Mouse (Mus musculus) midbrain, embryonic 11.5 days (tissue): ENCODE results near the gene Usp35. TPM values are rescaled to one million over a fixed set of nuclear protein-coding genes. Genes with fewer than 3 reads are reported as not detected.

Source experiments
- ATAC-seq: fragments of 200-750 bp; cut with Nextera tagmentation; 2 replicates; pipeline ENCODE4 v1.8.0; 2017; ENCODE audit warnings: moderate TSS enrichment, moderate library complexity; ENCODE audit not compliant: low FRiP score
- DNase-seq: peaks from one replicate; pipeline ENCODE4 v3.0.0; 2015; ENCODE audit warnings: low spot score; ENCODE audit errors: missing footprints
- H3K27ac ChIP-seq: fragments of 300-500 bp; sonication (generic); 2 replicates; pipeline ENCODE4 v1.5.1; 2014; ENCODE audit warnings: low read depth, low read length
- H3K27me3 ChIP-seq: fragments of 300-500 bp; sonication (generic); 2 replicates; pipeline ENCODE4 v1.6.1; 2014; ENCODE audit warnings: mild to moderate bottlenecking, low read length, moderate library complexity, mixed read lengths; ENCODE audit not compliant: control insufficient read depth, insufficient read depth
- H3K36me3 ChIP-seq: fragments of 300-500 bp; sonication (generic); 2 replicates; pipeline ENCODE4 v1.6.1; 2014; ENCODE audit warnings: mild to moderate bottlenecking, low read length, moderate library complexity, mixed read lengths; ENCODE audit not compliant: control insufficient read depth, insufficient read depth
- H3K4me1 ChIP-seq: fragments of 300-500 bp; sonication (generic); 2 replicates; pipeline ENCODE4 v1.6.1; 2014; ENCODE audit warnings: low read length; ENCODE audit not compliant: control insufficient read depth, insufficient read depth
- H3K4me2 ChIP-seq: fragments of 300-500 bp; sonication (generic); 2 replicates; pipeline ENCODE4 v1.6.1; 2014; ENCODE audit warnings: mild to moderate bottlenecking, moderate library complexity
- H3K4me3 ChIP-seq: fragments of 300-500 bp; sonication (generic); 2 replicates; pipeline ENCODE4 v1.5.1; 2014; ENCODE audit warnings: low read depth, low read length
- H3K9ac ChIP-seq: fragments of 300-500 bp; sonication (generic); 2 replicates; pipeline ENCODE4 v1.6.1; 2014; ENCODE audit warnings: low read length
- H3K9me3 ChIP-seq: fragments of 300-500 bp; sonication (generic); 2 replicates; pipeline ENCODE4 v1.6.1; 2016; ENCODE audit warnings: low read length; ENCODE audit not compliant: control insufficient read depth
- WGBS: fragments of 180-500 bp; shearing (Covaris S2); extraction: QIAGEN DNeasy Blood & Tissue Kit; methylation state at CpG from one replicate; pipeline ENCODE4 v1.1.7; 2014; 5-methylcytosine and 5-hydroxymethylcytosine counted together
- polyA plus RNA-seq: library from polyadenylated mRNA; unstranded; fragments of >200 nt; fragmentation: Nextera tagmentation; extraction: Ambion mirVana; gene quantifications from 2 replicates; pipeline ENCODE4 v1.2.1, GENCODE M21; 2014

The Usp35 gene
- polyA plus RNA-seq, 1 experiment from 2014 or later = 2.9 TPM

DNA sequence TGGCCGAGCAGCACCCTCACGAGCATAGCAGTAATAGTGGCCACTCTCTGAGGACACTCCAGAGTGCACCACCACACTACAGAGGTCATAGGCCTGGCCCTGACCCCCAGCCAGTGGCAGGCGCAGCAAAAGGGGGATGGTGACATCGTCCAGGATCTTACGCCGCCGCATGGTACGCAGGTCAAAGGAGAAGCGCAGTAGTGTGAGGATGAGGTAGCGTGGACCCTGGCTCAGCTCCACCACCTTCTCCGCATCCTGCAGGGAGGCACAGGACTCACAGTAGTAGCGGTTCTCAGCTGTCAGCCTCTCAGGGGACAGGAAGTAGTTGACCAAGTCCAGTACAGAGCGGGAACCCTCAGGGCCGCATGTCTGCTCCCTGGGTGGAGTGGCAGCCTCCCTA lies 20.2 kb downstream of the Usp35 start:
- Histone ChIP-seq H3K9ac (no peak overlapping the region), H3K27me3 (no peaks in the 10 kb centered on the region), H3K4me3 (no peak overlapping the region), H3K27ac (no peak overlapping the region), H3K4me1 (no peaks in the 10 kb centered on the region), H3K36me3 (peaks cover 4% of the 10 kb centered on the region), H3K9me3 (no peaks in the 10 kb centered on the region), H3K4me2 (no peak overlapping the region)
- DNase-seq = no peak
- no peak for ATAC-seq
- 96% methylated on average over 14 of the region's 14 CpGs for WGBS

DNA sequence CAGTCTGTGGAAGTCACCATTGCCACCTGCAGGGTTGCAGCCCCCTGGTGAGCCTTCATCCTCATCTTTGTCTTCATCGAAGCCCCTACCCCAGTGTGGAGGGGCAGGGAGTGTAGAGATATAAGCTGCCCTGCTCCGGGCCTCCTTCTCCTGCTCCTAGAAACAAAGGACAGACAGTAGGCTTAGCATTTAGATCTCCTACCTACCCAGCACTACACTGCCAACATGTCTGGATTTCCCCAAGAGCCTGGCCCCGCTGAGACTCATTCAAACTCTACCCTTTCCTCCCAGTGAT lies 21.5 kb downstream of the Usp35 start:
- peaks cover 4% of the 10 kb centered on the region for H3K36me3 ChIP-seq
- no peak overlapping the region for H3K4me2 ChIP-seq
- H3K4me1 ChIP-seq = no peaks in the 10 kb centered on the region
- H3K9ac ChIP-seq = no peak overlapping the region
- ATAC-seq (no peak), DNase-seq (peak; percentile 10)
- no peaks in the 10 kb centered on the region for H3K27me3 ChIP-seq
- H3K9me3 ChIP-seq = no peaks in the 10 kb centered on the region
- H3K27ac ChIP-seq = no peak overlapping the region
- H3K4me3 ChIP-seq = no peak overlapping the region
- WGBS = 83% methylated on average over 3 of the region's 3 CpGs

DNA sequence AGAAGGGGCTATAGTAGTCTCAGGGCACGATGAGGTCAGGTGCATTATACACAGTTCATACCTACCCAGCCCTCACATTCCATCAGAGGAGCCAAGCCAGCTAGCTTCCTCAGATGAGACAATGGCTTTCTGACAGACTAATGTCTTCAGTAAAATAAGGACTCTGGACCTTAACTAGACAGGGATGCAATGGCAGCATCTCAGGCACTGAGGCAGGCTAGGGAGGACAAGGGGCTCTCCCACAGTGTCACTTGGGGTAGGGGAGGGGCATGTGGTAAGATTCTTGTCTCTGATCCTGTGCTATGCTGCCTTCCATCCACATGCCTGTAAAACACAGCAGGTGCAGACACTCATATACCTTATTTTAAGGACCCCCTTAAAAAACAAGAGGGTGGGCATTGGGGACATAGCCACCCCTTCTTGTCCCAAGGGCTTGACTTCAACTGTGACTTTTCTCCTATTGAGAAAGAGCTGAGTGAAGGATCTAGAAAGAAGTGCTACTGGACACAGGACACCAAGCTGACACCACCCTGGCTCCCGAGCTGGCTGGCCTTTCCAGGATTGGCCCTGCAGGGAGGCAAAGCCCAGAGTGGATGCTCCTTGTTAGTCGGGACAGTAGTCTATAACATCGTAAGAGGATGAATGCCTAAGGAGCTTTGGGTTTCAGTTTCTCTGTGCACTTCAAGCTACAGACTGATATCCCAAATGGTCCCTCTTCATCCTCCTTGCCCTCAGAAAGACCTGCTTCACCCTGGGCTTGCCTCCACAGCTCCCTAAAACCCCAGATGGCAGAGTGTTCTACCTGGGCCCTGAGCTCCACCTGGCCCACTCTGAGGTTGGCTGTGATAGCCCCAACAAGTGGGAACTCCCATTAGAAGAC lies 22.1 kb downstream of the Usp35 start:
- no peak overlapping the region for H3K4me2 ChIP-seq
- 84% methylated on average over 4 of the region's 4 CpGs for WGBS
- peaks cover 4% of the 10 kb centered on the region for H3K36me3 ChIP-seq
- no peaks in the 10 kb centered on the region for H3K4me1 ChIP-seq
- H3K27ac ChIP-seq = no peak overlapping the region
- ATAC-seq = no peak
- no peaks in the 10 kb centered on the region for H3K27me3 ChIP-seq
- DNase-seq = peak; percentile 66
- no peaks in the 10 kb centered on the region for H3K9me3 ChIP-seq
- H3K4me3 ChIP-seq = no peak overlapping the region
- H3K9ac ChIP-seq = no peak overlapping the region

DNA sequence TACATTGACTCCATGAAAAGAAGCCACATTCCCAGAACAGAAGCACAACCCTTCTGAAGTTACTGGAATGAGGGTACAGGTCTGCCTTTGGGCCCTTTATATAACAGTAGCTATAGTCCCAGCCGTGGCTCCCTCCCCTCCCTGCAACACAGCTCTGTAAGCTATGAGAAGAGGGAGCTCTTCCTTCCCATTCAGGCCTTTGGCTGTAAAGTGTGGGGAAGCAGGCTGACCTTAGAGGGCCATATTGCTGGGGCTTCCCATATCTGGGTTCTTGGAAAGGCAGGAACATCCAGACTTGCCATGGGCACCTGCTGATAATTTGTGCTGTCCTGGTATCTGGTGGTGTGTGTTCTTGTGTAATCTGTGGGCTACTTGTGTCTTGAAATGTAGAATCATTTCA lies 24.3 kb downstream of the Usp35 start:
- H3K9me3 ChIP-seq = no peaks in the 10 kb centered on the region
- ATAC-seq (no peak), DNase-seq (peak; percentile 76)
- H3K4me1 ChIP-seq = no peaks in the 10 kb centered on the region
- no peak overlapping the region for H3K4me2 ChIP-seq
- no peaks in the 10 kb centered on the region for H3K27me3 ChIP-seq
- no peak overlapping the region for H3K9ac ChIP-seq
- no peak overlapping the region for H3K27ac ChIP-seq
- WGBS = 85% methylated on average over 1 of the region's 1 CpGs
- H3K4me3 ChIP-seq = no peak overlapping the region
- peaks cover 8% of the 10 kb centered on the region for H3K36me3 ChIP-seq

DNA sequence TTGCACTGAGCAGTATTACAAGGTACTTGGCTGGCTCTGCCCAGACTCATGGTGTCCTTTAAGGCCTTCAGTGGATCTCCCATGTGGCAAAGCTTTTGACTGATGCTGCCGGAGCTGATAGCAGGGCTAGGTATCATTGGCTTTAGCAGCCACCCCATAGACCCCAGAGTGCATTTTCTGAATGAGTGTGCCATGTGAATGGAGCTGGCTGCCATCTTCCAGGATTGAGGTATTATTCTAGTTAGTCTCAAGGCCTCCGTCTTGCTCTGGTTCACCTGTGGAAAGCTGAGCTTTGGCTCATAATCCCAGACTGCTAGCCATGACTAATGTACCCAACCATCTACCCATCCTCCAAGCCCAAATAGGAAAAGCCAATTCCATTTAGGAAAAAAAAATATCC lies 25.0 kb downstream of the Usp35 start:
- Histone ChIP-seq H3K9me3 (no peaks in the 10 kb centered on the region), H3K9ac (no peak overlapping the region), H3K4me2 (no peak overlapping the region), H3K27me3 (no peaks in the 10 kb centered on the region), H3K36me3 (peaks cover 8% of the 10 kb centered on the region), H3K4me3 (no peak overlapping the region), H3K4me1 (no peaks in the 10 kb centered on the region), H3K27ac (no peak overlapping the region)
- ATAC-seq (no peak), DNase-seq (peak; percentile 70)
- WGBS = 100% methylated on average over 2 of the region's 2 CpGs

DNA sequence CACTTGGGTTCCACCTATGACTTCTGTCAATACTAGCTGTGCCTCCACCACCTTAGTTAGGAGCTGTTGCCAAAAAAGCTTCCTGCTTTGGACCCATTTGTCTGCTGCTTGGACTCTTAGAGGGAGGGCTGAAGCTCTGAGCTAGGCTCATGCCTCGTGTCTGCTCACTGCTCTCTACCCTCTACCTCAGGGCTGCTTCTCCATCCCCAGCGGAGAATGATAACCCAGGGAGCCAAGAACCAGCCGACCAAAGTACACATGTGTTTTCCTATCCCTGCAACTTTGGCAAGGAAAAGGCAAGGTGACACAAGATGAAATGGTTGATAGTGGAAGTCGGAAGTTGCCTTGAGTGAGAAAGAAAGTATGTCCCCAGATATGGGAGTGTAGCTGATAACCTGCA lies 26.6 kb downstream of the Usp35 start:
- 85% methylated on average over 4 of the region's 4 CpGs for WGBS
- ATAC-seq = no peak
- no peaks in the 10 kb centered on the region for H3K9me3 ChIP-seq
- H3K27me3 ChIP-seq = no peaks in the 10 kb centered on the region
- H3K4me2 ChIP-seq = no peak overlapping the region
- no peaks in the 10 kb centered on the region for H3K4me1 ChIP-seq
- no peak overlapping the region for H3K9ac ChIP-seq
- no peak overlapping the region for H3K4me3 ChIP-seq
- peak; percentile 62 for DNase-seq
- peaks cover 12% of the 10 kb centered on the region for H3K36me3 ChIP-seq
- H3K27ac ChIP-seq = no peak overlapping the region

DNA sequence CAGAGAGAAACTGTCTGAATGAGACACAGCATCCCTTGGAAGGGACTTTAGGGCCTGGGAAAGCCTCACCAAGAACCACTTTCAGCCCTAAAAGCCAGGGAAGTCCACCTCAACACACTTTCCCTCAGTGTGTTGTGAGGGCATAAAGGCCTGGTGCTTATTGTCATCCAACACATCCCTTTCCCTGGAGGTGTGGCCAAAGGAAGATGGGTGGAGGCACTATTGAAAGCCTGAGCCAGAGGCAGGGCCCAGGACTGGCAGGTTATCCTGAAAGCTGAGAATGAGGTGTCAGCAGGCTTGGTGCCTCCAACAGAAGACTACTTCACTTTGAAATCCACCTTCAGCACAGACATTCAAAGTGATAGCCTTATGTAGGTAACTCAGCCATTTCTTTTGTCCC lies 27.3 kb downstream of the Usp35 start:
- Histone ChIP-seq H3K9me3 (no peaks in the 10 kb centered on the region), H3K4me1 (no peaks in the 10 kb centered on the region), H3K4me2 (no peak overlapping the region), H3K4me3 (no peak overlapping the region), H3K27ac (no peak overlapping the region), H3K27me3 (no peaks in the 10 kb centered on the region), H3K36me3 (peaks cover 12% of the 10 kb centered on the region), H3K9ac (no peak overlapping the region)
- ATAC-seq (no peak), DNase-seq (no peak)

DNA sequence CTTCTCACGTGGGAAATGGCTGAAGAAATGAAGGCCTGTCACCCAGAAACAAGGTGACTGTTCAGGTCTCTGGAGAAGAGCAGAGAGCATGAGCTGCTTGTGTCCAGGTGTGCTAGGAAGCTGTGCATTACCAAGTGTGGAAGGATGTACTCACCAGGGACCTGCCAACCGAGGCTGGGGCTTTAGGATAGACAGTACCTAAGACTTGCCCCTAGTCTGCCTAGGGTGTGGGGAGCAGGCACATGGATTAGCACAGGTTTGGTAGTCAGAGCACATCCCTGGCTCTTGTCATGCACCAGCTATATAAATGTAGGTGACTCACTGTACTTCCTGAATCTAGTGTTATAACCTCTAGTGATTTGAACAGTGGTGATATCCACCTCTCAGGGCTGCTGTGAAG lies 28.2 kb downstream of the Usp35 start:
- WGBS = 75% methylated on average over 2 of the region's 2 CpGs

DNA sequence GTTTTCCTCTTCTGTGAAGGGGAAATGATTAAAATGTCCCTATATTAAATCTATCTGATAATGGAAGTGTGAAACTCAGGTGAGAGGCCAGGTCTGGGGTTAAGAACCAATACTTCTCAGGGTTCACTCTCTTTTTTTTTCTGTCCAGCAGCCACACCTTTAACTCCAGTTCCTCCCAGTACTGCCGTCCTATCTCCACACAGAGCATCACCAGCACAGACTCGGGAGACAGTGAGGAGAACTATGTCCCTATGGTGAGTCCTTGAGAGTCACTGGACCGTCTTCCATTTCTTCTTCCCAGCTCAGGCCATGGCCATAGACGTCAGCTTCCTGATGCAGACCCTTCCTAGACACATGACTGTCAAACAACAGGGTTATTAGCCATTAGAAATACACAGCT lies 28.9 kb downstream of the Usp35 start:
- H3K4me2 ChIP-seq = no peak overlapping the region
- WGBS = 83% methylated on average over 4 of the region's 4 CpGs
- peak; percentile 51 for DNase-seq

More for the DNA sequence above, 28.2 kb downstream of the Usp35 start:
- no peak overlapping the region for H3K9ac ChIP-seq
- H3K36me3 ChIP-seq = peaks cover 10% of the 10 kb centered on the region
- H3K9me3 ChIP-seq = no peaks in the 10 kb centered on the region
- H3K4me1 ChIP-seq = no peaks in the 10 kb centered on the region
- no peaks in the 10 kb centered on the region for H3K27me3 ChIP-seq
- ATAC-seq = no peak
- no peak overlapping the region for H3K4me2 ChIP-seq
- no peak overlapping the region for H3K4me3 ChIP-seq
- no peak overlapping the region for H3K27ac ChIP-seq
- peak; percentile 39 for DNase-seq

More for the DNA sequence above, 28.9 kb downstream of the Usp35 start:
- Histone ChIP-seq H3K9ac (no peak overlapping the region), H3K4me3 (no peak overlapping the region), H3K27ac (no peak overlapping the region), H3K27me3 (no peaks in the 10 kb centered on the region), H3K4me1 (no peaks in the 10 kb centered on the region), H3K9me3 (no peaks in the 10 kb centered on the region), H3K36me3 (peaks cover 8% of the 10 kb centered on the region)
- no peak for ATAC-seq
